Mouse (Mus musculus) embryo, embryonic 9.5 days (tissue): ENCODE measurements around the gene Btnl10.
A peak's percentile ranks its signal among the peaks of the same experiment; 100 is the strongest.
"Not testable (repeated sequence)": the region's sequence is repeated elsewhere in the genome, so short reads cannot be mapped to it uniquely, and the experiment has no call there.

ENCODE experiments used
- DNase-seq: peaks from one replicate; pipeline ENCODE4 v3.0.0-alpha.2; 2017; ENCODE audit errors: extremely low spot score

Gene Btnl10

GRCm38 (mm10) chr11:58930254-58930653 is 12.5 kb downstream of the Btnl10 start:
- no peak for DNase-seq

- no peak for DNase-seq
Measured at GRCm38 (mm10) chr11:58931576-58931975, 13.9 kb downstream of the Btnl10 start.

GRCm38 (mm10) chr11:58937909-58938308 is 20.2 kb downstream of the Btnl10 start:
- no peak for DNase-seq

- peak; percentile 94 for DNase-seq
Measured at GRCm38 (mm10) chr11:58938322-58939087, 20.8 kb downstream of the Btnl10 start, which contains the start of gene Rnf187. Rnf187 (minus strand) TSS chr11:58938916.

- DNase-seq = no peak
Measured at GRCm38 (mm10) chr11:58939088-58939439, 21.4 kb downstream of the Btnl10 start.

GRCm38 (mm10) chr11:58944136-58944535 is 26.4 kb downstream of the Btnl10 start:
- no peak for DNase-seq

- DNase-seq = no peak
Measured at GRCm38 (mm10) chr11:58947306-58947705, 29.6 kb downstream of the Btnl10 start.

GRCm38 (mm10) chr11:58947798-58948528 is 30.3 kb downstream of the Btnl10 start:
- DNase-seq = no peak

GRCm38 (mm10) chr11:58948542-58949479 is 31.1 kb downstream of the Btnl10 start, which contains the start of gene Hist3h2ba:
Hist3h2ba (plus strand) TSS chr11:58948920.
- DNase-seq = peak; percentile 77

- DNase-seq = peak; percentile 56
Measured at GRCm38 (mm10) chr11:58949480-58950431, 32.0 kb downstream of the Btnl10 start.

GRCm38 (mm10) chr11:58951210-58951609 is 33.5 kb downstream of the Btnl10 start:
- DNase-seq = no peak

- DNase-seq = peak; percentile 57
Measured at GRCm38 (mm10) chr11:58953351-58954169, 35.9 kb downstream of the Btnl10 start.

- not testable (repeated sequence) for DNase-seq
Measured at GRCm38 (mm10) chr11:58954170-58954419, 36.4 kb downstream of the Btnl10 start.

GRCm38 (mm10) chr11:58954420-58955142 is 36.9 kb downstream of the Btnl10 start, which contains the start of the genes Hist3h2a and Trim17:
Hist3h2a (plus strand) TSS chr11:58954685.
Trim17 (plus strand) TSS chr11:58954685.
- peak; percentile 92 for DNase-seq

GRCm38 (mm10) chr11:58955143-58955867 is 37.6 kb downstream of the Btnl10 start:
- peak; percentile 37 for DNase-seq

- no peak for DNase-seq
Measured at GRCm38 (mm10) chr11:58955868-58956257, 38.2 kb downstream of the Btnl10 start.

- no peak for DNase-seq
Measured at GRCm38 (mm10) chr11:58957226-58957914, 39.7 kb downstream of the Btnl10 start.

GRCm38 (mm10) chr11:58958536-58958935 is 40.8 kb downstream of the Btnl10 start:
- DNase-seq = no peak
